Mouse (Mus musculus) left cerebral cortex, adult 2 months (tissue): ENCODE measurements at regions not wholly inside any gene's neighbourhood (a gene's known extent, or its start where the extent isn't known, plus 50 kb on each side); places are given as distances from the start of the nearest gene placed in this dataset.

ENCODE experiments used
- DNase-seq, 2 experiments: peaks; one replicate each; pipeline ENCODE4 v3.0.0; 2021 to 2022; ENCODE audit warnings: low spot score in 2 of 2, mixed read lengths in 1 of 2; ENCODE audit errors: extremely low spot score in 1 of 2
- H3K27ac ChIP-seq: fragments of 200-600 bp; 2 replicates; pipeline ENCODE4 v1.8.1; 2022
- H3K4me3 ChIP-seq: fragments of 200-600 bp; 2 replicates; pipeline ENCODE4 v1.8.1; 2022
- CTCF ChIP-seq: fragments of 200-600 bp; IDR thresholded peaks from 2 replicates; pipeline ENCODE4 v1.8.1; 2022; ENCODE audit warnings: antibody characterized with exemption, mild to moderate bottlenecking, moderate library complexity
- intact Hi-C: fragments of 180-260 bp; cut with DNase I; formaldehyde crosslinking; loops from one replicate; pipeline ENCODE4 v1.15.1; 2025

DNA sequence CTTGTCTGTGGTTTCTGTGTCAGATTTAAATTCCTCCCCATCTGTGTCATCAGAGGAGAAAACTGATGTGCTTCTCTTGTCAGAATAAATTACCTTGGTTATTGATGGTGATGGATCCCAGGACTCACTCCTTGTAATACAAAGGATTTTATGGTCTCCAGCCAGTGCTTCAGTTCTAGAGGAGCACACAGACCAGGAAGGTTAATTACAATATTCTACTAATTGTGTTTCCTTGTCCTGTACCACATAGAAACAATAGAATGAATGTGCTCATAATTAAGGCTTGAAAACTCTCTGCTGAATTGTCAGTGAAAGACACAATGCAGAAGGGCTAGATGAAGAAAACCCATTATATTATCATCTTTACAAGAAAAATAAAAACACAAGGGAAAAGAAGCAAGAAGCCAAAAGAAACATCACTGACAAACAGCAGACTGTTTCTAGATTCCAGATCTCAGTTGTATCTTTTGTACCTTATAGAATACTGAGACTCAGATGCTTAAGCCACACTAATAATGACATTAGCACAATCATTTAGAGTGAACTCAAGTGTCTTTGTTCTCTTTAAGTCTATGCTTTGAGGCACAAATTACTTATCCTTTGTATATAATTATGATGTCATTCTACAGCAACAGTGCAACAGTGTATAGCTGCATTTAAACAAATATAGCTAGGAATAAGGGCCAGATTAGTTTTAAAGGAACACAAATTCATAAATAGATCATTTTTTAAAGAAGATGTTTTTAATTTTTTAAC, 3189.7 kb upstream of the Gm6569 start:
- DNase-seq, result no peak
- H3K27ac ChIP-seq, result no peak overlapping the region
- H3K4me3 ChIP-seq, result no peak overlapping the region
- TF ChIP-seq CTCF, result no peak
- intact Hi-C loops, result loop anchor here (5.0 kb wide), 1 partner anchor 108 kb away; no protein-coding TSS in a partner anchor

DNA sequence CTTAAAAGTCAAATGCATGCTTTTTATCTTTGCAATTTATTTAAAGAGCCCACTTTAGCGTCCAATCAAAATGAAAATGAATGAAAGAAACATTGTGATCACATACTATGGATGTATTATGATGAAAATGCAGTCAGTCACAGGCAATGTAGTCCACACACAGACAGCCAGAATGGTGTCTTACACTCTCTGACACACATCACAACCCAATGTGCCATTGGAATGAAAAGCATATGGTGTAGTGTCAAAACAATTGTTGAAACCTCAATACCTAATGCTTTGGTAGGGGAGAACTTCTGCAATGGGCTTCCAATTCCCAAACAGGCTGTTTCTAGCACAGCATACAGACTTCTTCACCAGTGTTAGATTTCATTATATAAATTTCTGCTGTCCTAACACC, 3158.8 kb upstream of the Gm6569 start:
- DNase-seq, result no peak
- Histone ChIP-seq H3K27ac (no peak overlapping the region), H3K4me3 (no peak overlapping the region)
- TF ChIP-seq CTCF, result no peak
- intact Hi-C loops, result no loop called here

GRCm38 (mm10) chr15:70704547-70704946, 3129.8 kb upstream of the Gm6569 start:
- no peak for DNase-seq
- no peak overlapping the region for H3K4me3 ChIP-seq
- intact Hi-C loops, result no loop called here
- H3K27ac ChIP-seq, result no peak overlapping the region
- no peak for TF ChIP-seq CTCF

GRCm38 (mm10) chr15:70713736-70714135, 3120.6 kb upstream of the Gm6569 start:
- DNase-seq, result no peak
- Histone ChIP-seq H3K4me3 (no peak overlapping the region), H3K27ac (no peak overlapping the region)
- no peak for TF ChIP-seq CTCF
- intact Hi-C loops, result no loop called here

DNA sequence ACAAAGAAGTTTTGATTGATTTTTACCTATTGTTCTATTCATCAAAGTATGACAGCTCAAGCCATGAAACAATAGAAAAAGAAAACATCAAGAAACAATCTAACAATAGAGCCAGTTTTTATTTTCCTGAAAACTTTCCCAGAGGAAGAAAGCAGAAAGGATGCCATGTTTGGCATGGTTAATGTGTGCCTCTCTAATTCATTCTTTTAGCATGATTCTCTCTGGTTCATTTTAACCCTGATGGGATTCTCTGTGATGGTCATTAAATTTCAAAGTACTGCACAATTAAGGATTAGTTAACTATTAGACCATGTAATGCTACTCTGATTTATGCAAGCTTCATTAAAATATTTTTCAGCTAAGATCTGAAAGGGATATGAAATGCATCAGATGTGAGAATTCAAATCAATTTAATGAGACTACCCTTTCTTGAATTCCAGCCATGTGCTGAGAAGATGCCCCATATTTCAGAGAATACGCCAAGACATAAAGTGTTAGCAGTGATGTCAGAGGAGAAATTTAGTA, 3106.9 kb upstream of the Gm6569 start:
- no peak for DNase-seq
- intact Hi-C loops, result no loop called here
- no peak for TF ChIP-seq CTCF
- Histone ChIP-seq H3K4me3 (no peak overlapping the region), H3K27ac (no peak overlapping the region)

GRCm38 (mm10) chr15:70727956-70728355, 3106.4 kb upstream of the Gm6569 start:
- TF ChIP-seq CTCF, result no peak
- Histone ChIP-seq H3K4me3 (no peak overlapping the region), H3K27ac (no peak overlapping the region)
- intact Hi-C loops, result no loop called here
- DNase-seq, result no peak

GRCm38 (mm10) chr15:70744239-70744638, 3090.1 kb upstream of the Gm6569 start:
- no peak for DNase-seq
- no peak overlapping the region for H3K27ac ChIP-seq
- H3K4me3 ChIP-seq, result no peak overlapping the region
- peak; percentile 19 for TF ChIP-seq CTCF
- intact Hi-C loops, result no loop called here

DNA sequence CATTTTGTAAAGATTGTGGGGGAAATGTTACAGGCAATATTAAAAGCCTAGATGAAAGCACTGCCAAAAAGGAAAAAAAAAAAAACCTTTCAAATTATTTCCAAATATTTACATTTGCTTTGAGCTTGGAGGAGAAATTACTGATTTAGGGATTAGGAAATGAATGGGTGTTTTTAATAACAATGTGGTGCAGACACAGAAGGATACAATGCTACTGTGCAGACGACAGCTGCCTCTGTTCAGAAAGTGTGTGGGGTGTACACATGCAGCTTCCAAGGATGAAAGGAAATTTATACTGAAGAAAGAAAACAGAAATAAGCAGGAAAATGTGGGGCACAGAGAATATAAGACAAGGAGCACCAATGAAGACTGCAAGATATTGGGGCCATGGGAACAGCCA, 3070.3 kb upstream of the Gm6569 start:
- Histone ChIP-seq H3K4me3 (no peak overlapping the region), H3K27ac (no peak overlapping the region)
- intact Hi-C loops, result no loop called here
- no peak for TF ChIP-seq CTCF
- no peak for DNase-seq

GRCm38 (mm10) chr15:70764513-70764912, 3069.8 kb upstream of the Gm6569 start:
- Histone ChIP-seq H3K4me3 (no peak overlapping the region), H3K27ac (no peak overlapping the region)
- no peak for TF ChIP-seq CTCF
- intact Hi-C loops, result no loop called here
- no peak for DNase-seq

DNA sequence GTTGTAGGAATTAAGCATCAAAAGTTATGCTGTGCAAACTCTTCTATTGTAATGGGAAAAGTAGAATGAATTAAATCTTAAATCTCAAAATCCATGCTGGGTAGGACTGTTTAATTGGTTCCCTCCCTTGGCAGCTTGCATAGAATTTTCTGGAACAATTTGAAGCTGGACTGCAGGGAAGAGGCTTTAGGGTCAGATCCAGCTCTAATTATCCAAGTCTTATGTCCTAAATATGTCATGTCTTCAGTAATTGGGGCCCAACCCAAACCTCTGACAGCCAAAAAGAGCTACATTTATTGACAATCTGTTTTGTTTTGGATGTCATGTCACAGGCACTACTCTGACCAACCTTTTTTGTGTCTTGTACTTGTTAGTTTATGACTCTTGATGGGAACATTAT, 3068.9 kb upstream of the Gm6569 start:
- DNase-seq, result no peak
- TF ChIP-seq CTCF, result no peak
- intact Hi-C loops, result no loop called here
- no peak overlapping the region for H3K4me3 ChIP-seq
- no peak overlapping the region for H3K27ac ChIP-seq
